Mouse (Mus musculus) stomach, postnatal 0 days (tissue): ENCODE data around the gene Tgfa.

ENCODE experiments used
- CTCF ChIP-seq: IDR thresholded peaks from 2 replicates; pipeline ENCODE4 v1.5.1; 2016; ENCODE audit warnings: antibody characterized with exemption, low read depth, mild to moderate bottlenecking, moderate library complexity
- EP300 ChIP-seq: optimal IDR thresholded peaks from 2 replicates; pipeline ENCODE3; 2016; ENCODE audit warnings: antibody characterized with exemption

- TF ChIP-seq CTCF, result no peak
- no peak for TF ChIP-seq EP300
Measured at GRCm38 (mm10) chr6:86259242-86259641, 64.2 kb downstream of the Tgfa start.
